Mouse (Mus musculus) cerebellum, postnatal 4 days (tissue): ENCODE measurements around the gene Pcp4.

Source experiments
- DNase-seq, 2 experiments: peaks; one replicate each; pipeline ENCODE4 v3.0.0; 2022; ENCODE audit warnings: low spot score in 2 of 2, mixed read lengths in 1 of 2

Gene Pcp4

GRCm38 (mm10) chr16:96487007-96487684 is 19.7 kb downstream of the Pcp4 start:
- DNase-seq: no peak

GRCm38 (mm10) chr16:96488038-96488437 is 20.6 kb downstream of the Pcp4 start:
- no peak for DNase-seq

- no peak for DNase-seq
These were observed 24.1 kb downstream of the Pcp4 start for GRCm38 (mm10) chr16:96491530-96491929.

GRCm38 (mm10) chr16:96494079-96494478 is 26.7 kb downstream of the Pcp4 start:
- no peak for DNase-seq

- no peak for DNase-seq
These were observed 31.5 kb downstream of the Pcp4 start for GRCm38 (mm10) chr16:96498951-96499350.

- no peak for DNase-seq
These were observed 33.8 kb downstream of the Pcp4 start for GRCm38 (mm10) chr16:96501241-96501640.

- DNase-seq: no peak
These were observed 35.2 kb downstream of the Pcp4 start for GRCm38 (mm10) chr16:96502586-96502985.

GRCm38 (mm10) chr16:96514466-96514865 is 47.1 kb downstream of the Pcp4 start:
- DNase-seq: no peak

GRCm38 (mm10) chr16:96527476-96527875 is 60.1 kb downstream of the Pcp4 start:
- no peak for DNase-seq

GRCm38 (mm10) chr16:96528471-96528870 is 61.1 kb downstream of the Pcp4 start:
- DNase-seq: no peak

- no peak for DNase-seq
These were observed 62.6 kb downstream of the Pcp4 start for GRCm38 (mm10) chr16:96529896-96530568.

GRCm38 (mm10) chr16:96530569-96530898 is 63.1 kb downstream of the Pcp4 start:
- DNase-seq: no peak

GRCm38 (mm10) chr16:96531029-96531428 is 63.6 kb downstream of the Pcp4 start:
- DNase-seq: no peak

GRCm38 (mm10) chr16:96533710-96534109 is 66.3 kb downstream of the Pcp4 start:
- DNase-seq: peak in 1 of 2 experiments; percentile 78

GRCm38 (mm10) chr16:96535271-96535670 is 67.9 kb downstream of the Pcp4 start:
- no peak for DNase-seq

GRCm38 (mm10) chr16:96536426-96536825 is 69.0 kb downstream of the Pcp4 start:
- DNase-seq: no peak

- DNase-seq: no peak
These were observed 71.7 kb downstream of the Pcp4 start for GRCm38 (mm10) chr16:96539091-96539490.

- no peak for DNase-seq
These were observed 73.7 kb downstream of the Pcp4 start for GRCm38 (mm10) chr16:96541056-96541455.

GRCm38 (mm10) chr16:96552680-96553079 is 85.3 kb downstream of the Pcp4 start:
- DNase-seq: no peak

- no peak for DNase-seq
These were observed 88.0 kb downstream of the Pcp4 start for GRCm38 (mm10) chr16:96555412-96555811.

- DNase-seq: no peak
These were observed 89.2 kb downstream of the Pcp4 start for GRCm38 (mm10) chr16:96556621-96557020.

GRCm38 (mm10) chr16:96558341-96558740 is 90.9 kb downstream of the Pcp4 start:
- no peak for DNase-seq

GRCm38 (mm10) chr16:96559796-96560195 is 92.4 kb downstream of the Pcp4 start:
- DNase-seq: no peak
